Mouse (Mus musculus): ENCODE results near the gene Rps2. TPM values are rescaled to one million over a fixed set of nuclear protein-coding genes. Genes with fewer than 3 reads are reported as not detected.
"Not testable (repeated sequence)": the region's sequence is repeated elsewhere in the genome, so short reads cannot be mapped to it uniquely, and the experiment has no call there.

Gene Rps2
- 1,116 and 1,117 TPM in 2 replicates for polyA plus RNA-seq (2016; fragmentation: Nextera tagmentation; extraction: Ambion mirVana)

- Histone ChIP-seq H3K27ac (no peak within 1 kb of the TSS), H3K4me2 (replicated peaks) (peak within 1 kb of the TSS; percentile 66), H3K4me1 (peaks cover 23% of the 10 kb centered on the region), H3K27me3 (no peaks in the 10 kb centered on the region), H3K4me3 (peak within 1 kb of the TSS; percentile 84), H3K9ac (peak within 1 kb of the TSS; percentile 87), H3K36me3 (peaks cover 45% of the 10 kb centered on the region), H3K9me3 (no peaks in the 10 kb centered on the region)
- no peak for ATAC-seq (ENCODE audit: insufficient number of reproducible peaks, insufficient read depth, low FRiP score, low TSS enrichment)
- WGBS: 84% methylated on average over 4 of the region's 4 CpGs
These were observed at the start of gene Rps2, which contains the start of gene Rnf151 for GRCm38 (mm10) chr17:24717943-24718342. Gene Rps2, plus strand, starts transcription at chr17:24718116. Gene Rnf151, minus strand, starts transcription at chr17:24718063.

GRCm38 (mm10) chr17:24669214-24669544 lies 48.7 kb upstream of the Rps2 start:
- not testable (repeated sequence) for H3K9me3 ChIP-seq, H3K36me3 ChIP-seq, H3K27me3 ChIP-seq
- H3K9ac ChIP-seq: peak overlapping the region; percentile 97
- 0 out of 2 replicates have a peak, but pooled peaks have one; percentile 18 for ATAC-seq (ENCODE audit: insufficient number of reproducible peaks, insufficient read depth, low FRiP score, low TSS enrichment)
- peaks cover 33% of the 10 kb centered on the region for H3K4me1 ChIP-seq
- peak overlapping the region; percentile 83 for H3K4me2 ChIP-seq (replicated peaks)
- peak overlapping the region; percentile 98 for H3K4me3 ChIP-seq
- H3K27ac ChIP-seq: peak overlapping the region; percentile 82
- 10% methylated on average over 15 of the region's 15 CpGs for WGBS

- H3K4me3 ChIP-seq: peak within 1 kb of the TSS; percentile 98
- H3K27me3 ChIP-seq: no peaks in the 10 kb centered on the region
- H3K4me2 ChIP-seq (replicated peaks): peak within 1 kb of the TSS; percentile 83
- no peaks in the 10 kb centered on the region for H3K36me3 ChIP-seq
- H3K27ac ChIP-seq: peak within 1 kb of the TSS; percentile 82
- H3K9ac ChIP-seq: peak within 1 kb of the TSS; percentile 97
- ATAC-seq (ENCODE audit: insufficient number of reproducible peaks, insufficient read depth, low FRiP score, low TSS enrichment): peak; percentile 97
- H3K4me1 ChIP-seq: peaks cover 33% of the 10 kb centered on the region
- no peaks in the 10 kb centered on the region for H3K9me3 ChIP-seq
- under 1% methylated on average over 78 of the region's 80 CpGs for WGBS
These were observed 48.2 kb upstream of the Rps2 start, which contains the start of gene Zfp598 for GRCm38 (mm10) chr17:24669545-24670245. Gene Zfp598, plus strand, starts transcription at chr17:24669687.

GRCm38 (mm10) chr17:24670246-24670844 lies 47.6 kb upstream of the Rps2 start:
- Histone ChIP-seq H3K4me1 (peaks cover 33% of the 10 kb centered on the region), H3K9me3 (no peaks in the 10 kb centered on the region), H3K27ac (peak overlapping the region; percentile 82), H3K9ac (peak overlapping the region; percentile 97), H3K27me3 (no peaks in the 10 kb centered on the region), H3K4me2 (replicated peaks) (peak overlapping the region; percentile 83), H3K36me3 (no peaks in the 10 kb centered on the region), H3K4me3 (peak overlapping the region; percentile 98)
- no peak for ATAC-seq (ENCODE audit: insufficient number of reproducible peaks, insufficient read depth, low FRiP score, low TSS enrichment)
- 9% methylated on average over 8 of the region's 8 CpGs for WGBS

GRCm38 (mm10) chr17:24671346-24671745 lies 46.6 kb upstream of the Rps2 start:
- H3K9me3 ChIP-seq: no peaks in the 10 kb centered on the region
- WGBS: 64% methylated on average over 5 of the region's 5 CpGs
- H3K4me3 ChIP-seq: no peak overlapping the region
- no peaks in the 10 kb centered on the region for H3K27me3 ChIP-seq
- no peak overlapping the region for H3K27ac ChIP-seq
- no peak for ATAC-seq (ENCODE audit: insufficient number of reproducible peaks, insufficient read depth, low FRiP score, low TSS enrichment)
- H3K4me2 ChIP-seq (replicated peaks): peak overlapping the region; percentile 83
- peaks cover 1% of the 10 kb centered on the region; the same call in 1 of the 2 replicates for H3K36me3 ChIP-seq
- H3K9ac ChIP-seq: peak overlapping the region; percentile 97; the same call in 1 of the 2 replicates
- H3K4me1 ChIP-seq: peaks cover 33% of the 10 kb centered on the region

- H3K9ac ChIP-seq: peak overlapping the region; percentile 27; the same call in 1 of the 2 replicates
- no peaks in the 10 kb centered on the region for H3K27me3 ChIP-seq
- ATAC-seq (ENCODE audit: insufficient number of reproducible peaks, insufficient read depth, low FRiP score, low TSS enrichment): no peak
- no peaks in the 10 kb centered on the region for H3K9me3 ChIP-seq
- H3K36me3 ChIP-seq: peaks cover 9% of the 10 kb centered on the region
- H3K27ac ChIP-seq: no peak overlapping the region
- H3K4me3 ChIP-seq: 0 out of 2 replicates have a peak overlapping the region, but pooled peaks have one; percentile 9
- peaks cover 33% of the 10 kb centered on the region for H3K4me1 ChIP-seq
- H3K4me2 ChIP-seq (replicated peaks): peak overlapping the region; percentile 83
- 16% methylated on average over 5 of the region's 5 CpGs for WGBS
These were observed 45.8 kb upstream of the Rps2 start for GRCm38 (mm10) chr17:24672141-24672540.

GRCm38 (mm10) chr17:24674277-24674676 lies 43.6 kb upstream of the Rps2 start:
- no peak for ATAC-seq (ENCODE audit: insufficient number of reproducible peaks, insufficient read depth, low FRiP score, low TSS enrichment)

GRCm38 (mm10) chr17:24676187-24676586 lies 41.7 kb upstream of the Rps2 start:
- no peak overlapping the region for H3K27ac ChIP-seq
- 56% methylated on average over 2 of the region's 2 CpGs for WGBS
- H3K36me3 ChIP-seq: peaks cover 50% of the 10 kb centered on the region
- H3K4me1 ChIP-seq: peaks cover 18% of the 10 kb centered on the region
- H3K4me3 ChIP-seq: no peak overlapping the region
- no peak for ATAC-seq (ENCODE audit: insufficient number of reproducible peaks, insufficient read depth, low FRiP score, low TSS enrichment)
- no peaks in the 10 kb centered on the region for H3K27me3 ChIP-seq
- H3K9me3 ChIP-seq: no peaks in the 10 kb centered on the region
- no peak overlapping the region for H3K9ac ChIP-seq
- no peak overlapping the region for H3K4me2 ChIP-seq (replicated peaks)

More at GRCm38 (mm10) chr17:24674277-24674676, 43.6 kb upstream of the Rps2 start:
- WGBS: 90% methylated on average over 7 of the region's 7 CpGs
- H3K27ac ChIP-seq: no peak overlapping the region
- H3K4me2 ChIP-seq (replicated peaks): no peak overlapping the region
- H3K9me3 ChIP-seq: no peaks in the 10 kb centered on the region
- H3K27me3 ChIP-seq: no peaks in the 10 kb centered on the region
- peak overlapping the region; percentile 9; the same call in 1 of the 2 replicates for H3K4me3 ChIP-seq
- H3K9ac ChIP-seq: no peak overlapping the region; the same call in 1 of the 2 replicates
- peaks cover 29% of the 10 kb centered on the region for H3K4me1 ChIP-seq
- H3K36me3 ChIP-seq: peaks cover 30% of the 10 kb centered on the region

GRCm38 (mm10) chr17:24676877-24677276 lies 41.0 kb upstream of the Rps2 start:
- H3K36me3 ChIP-seq: peaks cover 56% of the 10 kb centered on the region
- H3K4me2 ChIP-seq (replicated peaks): no peak overlapping the region
- no peak for ATAC-seq (ENCODE audit: insufficient number of reproducible peaks, insufficient read depth, low FRiP score, low TSS enrichment)

GRCm38 (mm10) chr17:24677500-24678080 lies 40.3 kb upstream of the Rps2 start:
- Histone ChIP-seq H3K4me2 (replicated peaks) (no peak overlapping the region), H3K27ac (no peak overlapping the region), H3K9me3 (no peaks in the 10 kb centered on the region), H3K4me3 (no peak overlapping the region), H3K9ac (no peak overlapping the region), H3K36me3 (peaks cover 63% of the 10 kb centered on the region), H3K4me1 (0 out of 2 replicates have a peak, but pooled peaks cover 4% of the 10 kb centered on the region), H3K27me3 (no peaks in the 10 kb centered on the region)
- WGBS: 91% methylated on average over 24 of the region's 24 CpGs
- no peak for ATAC-seq (ENCODE audit: insufficient number of reproducible peaks, insufficient read depth, low FRiP score, low TSS enrichment)

More at GRCm38 (mm10) chr17:24676877-24677276, 41.0 kb upstream of the Rps2 start:
- no peaks in the 10 kb centered on the region for H3K9me3 ChIP-seq
- WGBS: 92% methylated on average over 5 of the region's 5 CpGs
- no peaks in the 10 kb centered on the region for H3K27me3 ChIP-seq
- no peak overlapping the region for H3K27ac ChIP-seq
- peaks cover 12% of the 10 kb centered on the region for H3K4me1 ChIP-seq
- no peak overlapping the region for H3K4me3 ChIP-seq
- no peak overlapping the region for H3K9ac ChIP-seq

- Histone ChIP-seq H3K9me3 (no peaks in the 10 kb centered on the region), H3K9ac (no peak overlapping the region), H3K4me2 (replicated peaks) (peak overlapping the region; percentile 11; the same call in 1 of the 2 replicates), H3K27ac (no peak overlapping the region), H3K4me1 (peaks cover 10% of the 10 kb centered on the region; the same call in 1 of the 2 replicates), H3K36me3 (peaks cover 11% of the 10 kb centered on the region), H3K4me3 (no peak overlapping the region), H3K27me3 (peaks cover 49% of the 10 kb centered on the region)
- 26% methylated on average over 16 of the region's 16 CpGs for WGBS
- no peak for ATAC-seq (ENCODE audit: insufficient number of reproducible peaks, insufficient read depth, low FRiP score, low TSS enrichment)
These were observed 31.4 kb upstream of the Rps2 start for GRCm38 (mm10) chr17:24686514-24686913.

Data from embryonic facial prominence, embryonic 12.5 days (tissue).